ENCODE assay signal across 31 mouse cellular contexts in the genomic region with DNA sequence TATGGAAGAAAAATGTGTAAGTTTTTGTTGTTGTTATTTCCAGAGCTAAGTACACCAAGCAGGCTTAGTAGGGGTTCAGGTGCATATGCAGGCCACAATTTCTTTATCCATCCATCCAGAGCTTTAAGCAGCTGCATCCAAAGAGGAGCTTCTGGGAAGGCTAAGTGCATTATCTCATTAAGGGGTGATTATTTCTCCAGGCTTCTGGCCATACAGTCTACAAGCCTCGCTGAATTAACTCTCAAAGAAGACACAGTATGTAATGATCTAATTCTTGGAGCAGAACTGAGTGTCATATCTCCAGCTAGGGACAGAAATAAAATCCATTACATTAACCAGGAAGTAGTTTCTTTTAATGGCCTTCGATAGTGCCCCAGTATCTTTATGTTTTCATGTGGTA. TPM values are rescaled to one million over a fixed set of nuclear protein-coding genes. Genes with fewer than 3 reads are reported as not detected.
DNase-seq lines count a peak whose midpoint lies in the region; ATAC-seq and TF ChIP-seq lines count a peak whose summit lies in the region.
"Had no signal": no experiment of that assay in that cellular context is flagged by ENCODE, and none has a peak within 500 bp of the region (broad histone marks: within the 10 kb centered on the region; RNA-seq: fewer than 3 reads in every experiment).

No protein-coding gene starts in this region.

- TF ChIP-seq CTCF in brain, embryonic 14.5 days (IDR thresholded peaks at IDR 0.05; ENCODE audit: borderline replicate concordance, extremely low read depth, insufficient read depth, insufficient read length), result no peak

- no peaks in the 10 kb centered on the region for H3K9me3 ChIP-seq in hindbrain, embryonic 12.5 days (replicated peaks)
- H3K9me3 ChIP-seq in hindbrain, embryonic 16.5 days (ENCODE audit: control insufficient read depth, low read length), result no peaks in the 10 kb centered on the region
- no peaks in the 10 kb centered on the region for H3K9me3 ChIP-seq in neural tube, embryonic 13.5 days
- H3K9me3 ChIP-seq in heart, embryonic 12.5 days (replicated peaks), result no peaks in the 10 kb centered on the region
- H3K9me3 ChIP-seq: embryonic facial prominence, embryonic 10.5 days; embryonic facial prominence, embryonic 13.5 days; forebrain, embryonic 12.5 days; G1E; heart, embryonic 10.5 days; hindbrain, embryonic 15.5 days had no signal

- no peaks in the 10 kb centered on the region for H3K36me3 ChIP-seq in hindbrain, embryonic 12.5 days
- H3K36me3 ChIP-seq in hindbrain, embryonic 16.5 days (ENCODE audit: control insufficient read depth, insufficient read depth, low read length), result no peaks in the 10 kb centered on the region
- no peaks in the 10 kb centered on the region for H3K36me3 ChIP-seq in neural tube, embryonic 13.5 days
- no peaks in the 10 kb centered on the region for H3K36me3 ChIP-seq in heart, embryonic 12.5 days
- H3K36me3 ChIP-seq: embryonic facial prominence, embryonic 10.5 days; embryonic facial prominence, embryonic 13.5 days; forebrain, embryonic 12.5 days; G1E; heart, embryonic 10.5 days; hindbrain, embryonic 15.5 days had no signal

- no peaks in the 10 kb centered on the region for H3K4me1 ChIP-seq in hindbrain, embryonic 12.5 days
- H3K4me1 ChIP-seq in hindbrain, embryonic 16.5 days (ENCODE audit: control insufficient read depth, insufficient read depth, low read depth, low read length), result no peaks in the 10 kb centered on the region
- no peaks in the 10 kb centered on the region for H3K4me1 ChIP-seq in neural tube, embryonic 13.5 days (replicated peaks)
- H3K4me1 ChIP-seq in heart, embryonic 12.5 days (replicated peaks), result no peaks in the 10 kb centered on the region
- H3K4me1 ChIP-seq: embryonic facial prominence, embryonic 10.5 days; embryonic facial prominence, embryonic 13.5 days; forebrain, embryonic 12.5 days; heart, embryonic 10.5 days; hindbrain, embryonic 15.5 days had no signal

- H3K27ac ChIP-seq in hindbrain, embryonic 12.5 days, result no peak overlapping the region
- no peak overlapping the region for H3K27ac ChIP-seq in hindbrain, embryonic 16.5 days (ENCODE audit: low read depth, low read length)
- H3K27ac ChIP-seq in neural tube, embryonic 13.5 days (replicated peaks), result no peak overlapping the region
- no peak overlapping the region for H3K27ac ChIP-seq in heart, embryonic 12.5 days (ENCODE audit: poor library complexity, severe bottlenecking)
- H3K27ac ChIP-seq: embryonic facial prominence, embryonic 10.5 days; embryonic facial prominence, embryonic 13.5 days; forebrain, embryonic 12.5 days; heart, adult 2 months; heart, embryonic 10.5 days; hindbrain, embryonic 15.5 days had no signal

- ATAC-seq in hindbrain, embryonic 12.5 days (ENCODE audit: low FRiP score), result peak; percentile 72; the same call in 1 of the 2 replicates
- ATAC-seq in hindbrain, embryonic 16.5 days, result no peak
- ATAC-seq in neural tube, embryonic 13.5 days (ENCODE audit: low read depth), result peak; percentile 69; the same call in 1 of the 2 replicates
- ATAC-seq in heart, embryonic 12.5 days (ENCODE audit: insufficient number of reproducible peaks, low FRiP score), result no peak
- ATAC-seq: forebrain, embryonic 16.5 days; inflammation-experienced regulatory T-cells, adult 6 months; intestine, embryonic 16.5 days had no signal

- no peak overlapping the region for H3K9ac ChIP-seq in hindbrain, embryonic 12.5 days
- no peak overlapping the region for H3K9ac ChIP-seq in hindbrain, embryonic 16.5 days (ENCODE audit: low read depth, low read length)
- H3K9ac ChIP-seq in neural tube, embryonic 13.5 days, result no peak overlapping the region
- no peak overlapping the region for H3K9ac ChIP-seq in heart, embryonic 12.5 days
- H3K9ac ChIP-seq: embryonic facial prominence, embryonic 13.5 days; forebrain, embryonic 12.5 days; hindbrain, embryonic 15.5 days had no signal

- WGBS in hindbrain, embryonic 12.5 days, result 70% methylated on average over 2 of the region's 2 CpGs
- WGBS in hindbrain, embryonic 16.5 days, result 73% methylated on average over 2 of the region's 2 CpGs
- 50% methylated on average over 2 of the region's 2 CpGs for WGBS in neural tube, embryonic 13.5 days
- 61% methylated on average over 2 of the region's 2 CpGs for WGBS in heart, embryonic 12.5 days

- TF ChIP-seq POLR2A in brain, embryonic 14.5 days (IDR thresholded peaks at IDR 0.05; ENCODE audit: borderline replicate concordance, extremely low read depth, insufficient read depth, insufficient read length, poor library complexity, severe bottlenecking), result no peak

- no peak overlapping the region for H3K4me3 ChIP-seq in hindbrain, embryonic 12.5 days
- no peak overlapping the region for H3K4me3 ChIP-seq in hindbrain, embryonic 16.5 days (ENCODE audit: low read length)
- no peak overlapping the region for H3K4me3 ChIP-seq in neural tube, embryonic 13.5 days
- H3K4me3 ChIP-seq in heart, embryonic 12.5 days, result no peak overlapping the region
- H3K4me3 ChIP-seq: embryonic facial prominence, embryonic 10.5 days; embryonic facial prominence, embryonic 13.5 days; erythroblast, embryonic 14.5 days; forebrain, embryonic 12.5 days; heart, adult 2 months; heart, embryonic 10.5 days; hindbrain, embryonic 15.5 days had no signal

- no peaks in the 10 kb centered on the region for H3K27me3 ChIP-seq in hindbrain, embryonic 12.5 days
- no peaks in the 10 kb centered on the region for H3K27me3 ChIP-seq in hindbrain, embryonic 16.5 days (replicated peaks; ENCODE audit: control insufficient read depth, insufficient read depth, low read length)
- H3K27me3 ChIP-seq in neural tube, embryonic 13.5 days, result no peaks in the 10 kb centered on the region
- H3K27me3 ChIP-seq in heart, embryonic 12.5 days (replicated peaks), result no peaks in the 10 kb centered on the region
- H3K27me3 ChIP-seq: CH12.LX; embryonic facial prominence, embryonic 13.5 days; forebrain, embryonic 12.5 days; hindbrain, embryonic 15.5 days had no signal

- H3K4me2 ChIP-seq in hindbrain, embryonic 12.5 days (replicated peaks), result no peak overlapping the region
- no peak overlapping the region for H3K4me2 ChIP-seq in hindbrain, embryonic 16.5 days (ENCODE audit: low read length)
- no peak overlapping the region for H3K4me2 ChIP-seq in neural tube, embryonic 13.5 days
- H3K4me2 ChIP-seq in heart, embryonic 12.5 days, result no peak overlapping the region
- H3K4me2 ChIP-seq: embryonic facial prominence, embryonic 13.5 days; forebrain, embryonic 12.5 days; hindbrain, embryonic 15.5 days had no signal

- no peak for DNase-seq in neural tube, embryonic 10.5 days (ENCODE audit: extremely low spot score, low spot score)
- DNase-seq in brain, embryonic 14.5 days (ENCODE audit: low read depth), result peak; percentile 5
- peak; percentile 50 for DNase-seq in retina, postnatal 7 days (ENCODE audit: low read depth, low spot score)
- DNase-seq in kidney, postnatal 14 days, result no peak
- DNase-seq: adrenal gland, adult 2 months; adrenal gland, postnatal 14 days; B cell, adult 2 months; cerebellum, adult 11-12 months; cerebellum, adult 8-10 months; cerebellum, postnatal 10 days; cerebellum, postnatal 36 days; embryo, embryonic 11 days; gastrocnemius, postnatal 10 days; gastrocnemius, postnatal 36 days; heart, adult 2 months; heart, postnatal 36 days had no signal

RNA-seq across cellular contexts. Expression of gene Oxct1, which starts 12.3 kb away (rescaled TPM):
- 200 and 208 TPM in 2 replicates for polyA plus RNA-seq in hindbrain, embryonic 12.5 days (2016; fragmentation: Nextera tagmentation; extraction: Ambion mirVana)
- polyA plus RNA-seq in hindbrain, embryonic 16.5 days (2015; fragmentation: Nextera tagmentation; extraction: Ambion mirVana), result 412 and 495 TPM in 2 replicates
- polyA plus RNA-seq in neural tube, embryonic 13.5 days (2015; fragmentation: Nextera tagmentation; extraction: Ambion mirVana), result 232 and 240 TPM in 2 replicates
- 68.2 and 92.5 TPM in 2 replicates for polyA plus RNA-seq in brain, embryonic 14.5 days (2012; rRNA removed)
- polyA plus RNA-seq in heart, embryonic 12.5 days (2016; fragmentation: Nextera tagmentation; extraction: Ambion mirVana), result 332 and 335 TPM in 2 replicates

RNA-seq across cellular contexts. Expression of gene AW549877, which starts 18.3 kb away (rescaled TPM):
- 57.2 and 61.6 TPM in 2 replicates for polyA plus RNA-seq in hindbrain, embryonic 12.5 days (2016; fragmentation: Nextera tagmentation; extraction: Ambion mirVana)
- polyA plus RNA-seq in hindbrain, embryonic 16.5 days (2015; fragmentation: Nextera tagmentation; extraction: Ambion mirVana), result 34.4 and 41.6 TPM in 2 replicates
- polyA plus RNA-seq in neural tube, embryonic 13.5 days (2015; fragmentation: Nextera tagmentation; extraction: Ambion mirVana), result 42.2 and 44.0 TPM in 2 replicates
- polyA plus RNA-seq in brain, embryonic 14.5 days (2012; rRNA removed), result 55.6 and 65.4 TPM in 2 replicates
- 38.4 and 40.9 TPM in 2 replicates for polyA plus RNA-seq in heart, embryonic 12.5 days (2016; fragmentation: Nextera tagmentation; extraction: Ambion mirVana)

RNA-seq across cellular contexts. Expression of gene Fbxo4, which starts 34.5 kb away (rescaled TPM):
- 9.0 and 9.8 TPM in 2 replicates for polyA plus RNA-seq in hindbrain, embryonic 12.5 days (2016; fragmentation: Nextera tagmentation; extraction: Ambion mirVana)
- 9.1 and 10.0 TPM in 2 replicates for polyA plus RNA-seq in hindbrain, embryonic 16.5 days (2015; fragmentation: Nextera tagmentation; extraction: Ambion mirVana)
- 8.3 and 9.0 TPM in 2 replicates for polyA plus RNA-seq in neural tube, embryonic 13.5 days (2015; fragmentation: Nextera tagmentation; extraction: Ambion mirVana)
- polyA plus RNA-seq in brain, embryonic 14.5 days (2012; rRNA removed), result 8.0 and 8.3 TPM in 2 replicates
- 10.6 and 11.1 TPM in 2 replicates for polyA plus RNA-seq in heart, embryonic 12.5 days (2016; fragmentation: Nextera tagmentation; extraction: Ambion mirVana)

Comparison
In these comparisons a context has a peak if more than half of its experiments do, and no peak if none do; other contexts are left out.
1. ATAC-seq: peak in hindbrain, embryonic 12.5 days (single experiment) and neural tube, embryonic 13.5 days (single experiment); none in hindbrain, embryonic 16.5 days (single experiment) and heart, embryonic 12.5 days (single experiment).
2. DNase-seq: peak in brain, embryonic 14.5 days (single experiment) and retina, postnatal 7 days (single experiment); none in neural tube, embryonic 10.5 days (single experiment) and kidney, postnatal 14 days (single experiment).